Mouse (Mus musculus): ENCODE data around the gene Nfkbia. TPM values are rescaled to one million over a fixed set of nuclear protein-coding genes. Genes with fewer than 3 reads are reported as not detected.

Nfkbia gene
- total RNA-seq (2021): 10 to 100 TPM; 26.3 to 66.2 TPM
- long read RNA-seq, experiment 1, transcript Nfkbia-201 (6 exons, 1,578 nt): major isoform, 56 of 63 reads
- long read RNA-seq, experiment 1, partial matches to known transcripts: 5 of 63 reads
- long read RNA-seq, experiment 1, other reads (novel, unspliced or antisense): 2 of 63 reads
- long read RNA-seq, experiment 2, transcript Nfkbia-201 (6 exons, 1,578 nt): major isoform, 46 of 51 reads
- long read RNA-seq, experiment 2, partial matches to known transcripts: 5 of 51 reads
- long read RNA-seq, experiment 2, other reads (novel, unspliced or antisense): 0 of 51 reads

GRCm38 (mm10) chr12:55492184-55492898 is at the start of gene Nfkbia:
Gene Nfkbia, minus strand, starts transcription at chr12:55492647.
- peak within 1 kb of the TSS; percentile 100 for H3K27ac ChIP-seq
- TF ChIP-seq CTCF (IDR thresholded peaks at IDR 0.05): peak; percentile 33
- intact Hi-C loops (cut with DNase I): loop anchor here (1.0 kb wide), 1 partner anchor 94 kb away; no protein-coding TSS in a partner anchor
- peak; percentile 98 for DNase-seq
- H3K4me3 ChIP-seq: peak within 1 kb of the TSS; percentile 93

GRCm38 (mm10) chr12:55539157-55539556 is 46.7 kb upstream of the Nfkbia start:
- no peak for TF ChIP-seq CTCF (IDR thresholded peaks at IDR 0.05)

GRCm38 (mm10) chr12:55538328-55538971 is 46.0 kb upstream of the Nfkbia start:
- no peak overlapping the region for H3K4me3 ChIP-seq
- DNase-seq: no peak
- no peak overlapping the region for H3K27ac ChIP-seq
- intact Hi-C loops (cut with DNase I): no loop called here
- TF ChIP-seq CTCF (IDR thresholded peaks at IDR 0.05): no peak

More at GRCm38 (mm10) chr12:55539157-55539556, 46.7 kb upstream of the Nfkbia start:
- DNase-seq: no peak
- intact Hi-C loops (cut with DNase I): no loop called here
- Histone ChIP-seq H3K4me3 (no peak overlapping the region), H3K27ac (no peak overlapping the region)

GRCm38 (mm10) chr12:55537742-55538141 is 45.3 kb upstream of the Nfkbia start:
- intact Hi-C loops (cut with DNase I): no loop called here
- no peak overlapping the region for H3K27ac ChIP-seq
- no peak overlapping the region for H3K4me3 ChIP-seq
- DNase-seq: no peak
- TF ChIP-seq CTCF (IDR thresholded peaks at IDR 0.05): no peak

- H3K4me3 ChIP-seq: no peak overlapping the region
- no peak overlapping the region for H3K27ac ChIP-seq
- no peak for DNase-seq
- intact Hi-C loops (cut with DNase I): no loop called here
- no peak for TF ChIP-seq CTCF (IDR thresholded peaks at IDR 0.05)
These were observed 44.2 kb upstream of the Nfkbia start for GRCm38 (mm10) chr12:55536537-55537135.

- DNase-seq: no peak
- TF ChIP-seq CTCF (IDR thresholded peaks at IDR 0.05): no peak
- intact Hi-C loops (cut with DNase I): no loop called here
- Histone ChIP-seq H3K4me3 (no peak overlapping the region), H3K27ac (no peak overlapping the region)
These were observed 34.7 kb upstream of the Nfkbia start for GRCm38 (mm10) chr12:55526983-55527752.

- Histone ChIP-seq H3K4me3 (peak overlapping the region; percentile 28; the same call in 1 of the 2 replicates), H3K27ac (no peak overlapping the region)
- DNase-seq: peak; percentile 72
- intact Hi-C loops (cut with DNase I): no loop called here
- TF ChIP-seq CTCF (IDR thresholded peaks at IDR 0.05): peak; percentile 75
These were observed 25.8 kb upstream of the Nfkbia start for GRCm38 (mm10) chr12:55518061-55518738.

- intact Hi-C loops (cut with DNase I): no loop called here
- no peak for TF ChIP-seq CTCF (IDR thresholded peaks at IDR 0.05)
These were observed 16.4 kb upstream of the Nfkbia start for GRCm38 (mm10) chr12:55508817-55509216.

GRCm38 (mm10) chr12:55507332-55507935 is 15.0 kb upstream of the Nfkbia start:
- intact Hi-C loops (cut with DNase I): no loop called here
- H3K27ac ChIP-seq: no peak overlapping the region
- TF ChIP-seq CTCF (IDR thresholded peaks at IDR 0.05): no peak
- H3K4me3 ChIP-seq: no peak overlapping the region
- DNase-seq: no peak

More at GRCm38 (mm10) chr12:55508817-55509216, 16.4 kb upstream of the Nfkbia start:
- Histone ChIP-seq H3K4me3 (no peak overlapping the region), H3K27ac (no peak overlapping the region)
- DNase-seq: no peak

- TF ChIP-seq CTCF (IDR thresholded peaks at IDR 0.05): peak; percentile 81
These were observed 13.5 kb upstream of the Nfkbia start for GRCm38 (mm10) chr12:55506029-55506330.

GRCm38 (mm10) chr12:55505314-55506028 is 13.0 kb upstream of the Nfkbia start:
- intact Hi-C loops (cut with DNase I): no loop called here

More at GRCm38 (mm10) chr12:55506029-55506330, 13.5 kb upstream of the Nfkbia start:
- Histone ChIP-seq H3K27ac (no peak overlapping the region), H3K4me3 (no peak overlapping the region)
- intact Hi-C loops (cut with DNase I): no loop called here
- DNase-seq: peak; percentile 68

More at GRCm38 (mm10) chr12:55505314-55506028, 13.0 kb upstream of the Nfkbia start:
- no peak for TF ChIP-seq CTCF (IDR thresholded peaks at IDR 0.05)
- no peak for DNase-seq
- Histone ChIP-seq H3K27ac (no peak overlapping the region), H3K4me3 (no peak overlapping the region)
